Comparison of ENCODE assay signal across 7 mouse cellular contexts in genomic region chr2:73911175-73911700, GRCm38 (mm10). TPM values are rescaled to one million over a fixed set of nuclear protein-coding genes. Genes with fewer than 3 reads are reported as not detected.
DNase-seq lines count a peak whose midpoint lies in the region; ATAC-seq and TF ChIP-seq lines count a peak whose summit lies in the region.

TSS of gene Atp5g3 (minus strand) at chr2:73911326.

- peak within 1 kb of the TSS; percentile 97 for H3K9ac ChIP-seq in intestine, postnatal 0 days (ENCODE audit: low read depth, low read length)
- H3K9ac ChIP-seq in midbrain, embryonic 12.5 days (replicated peaks): peak within 1 kb of the TSS; percentile 99

- H3K36me3 ChIP-seq in intestine, postnatal 0 days (ENCODE audit: control insufficient read depth, insufficient read depth): peaks cover 27% of the 10 kb centered on the region
- peaks cover 27% of the 10 kb centered on the region for H3K36me3 ChIP-seq in midbrain, embryonic 12.5 days
- peaks cover 26% of the 10 kb centered on the region for H3K36me3 ChIP-seq in small intestine, adult 2 months (ENCODE audit: control insufficient read depth, insufficient read depth, low read length)

- WGBS in intestine, postnatal 0 days: under 1% methylated on average over 38 of the region's 38 CpGs
- WGBS in midbrain, embryonic 12.5 days: 1% methylated on average over 38 of the region's 38 CpGs
- under 1% methylated on average over 38 of the region's 38 CpGs for WGBS in small intestine, adult 2 months

- H3K27me3 ChIP-seq in intestine, postnatal 0 days (replicated peaks; ENCODE audit: control insufficient read depth, insufficient read depth, low read length): no peaks in the 10 kb centered on the region
- no peaks in the 10 kb centered on the region for H3K27me3 ChIP-seq in midbrain, embryonic 12.5 days
- no peaks in the 10 kb centered on the region for H3K27me3 ChIP-seq in small intestine, adult 2 months (ENCODE audit: control insufficient read depth, insufficient read depth, low read length)

- peak within 1 kb of the TSS; percentile 75 for H3K4me2 ChIP-seq in intestine, postnatal 0 days (replicated peaks; ENCODE audit: low read depth)
- peak within 1 kb of the TSS; percentile 78 for H3K4me2 ChIP-seq in midbrain, embryonic 12.5 days (replicated peaks)

- DNase-seq in adrenal gland, adult 8-10 months: peak; percentile 91
- DNase-seq in embryo, embryonic 9.5 days (ENCODE audit: extremely low spot score): peak; percentile 92
- peak; percentile 55 for DNase-seq in gonadal fat pad, adult 2 months (ENCODE audit: low read depth)
- DNase-seq in left cerebral cortex, postnatal 4 days: peak; percentile 92

- peak; percentile 81; the same call in 1 of the 2 replicates for TF ChIP-seq POLR2A in small intestine, adult 2 months (IDR thresholded peaks at IDR 0.05; ENCODE audit: low read depth, low read length)

- peak; percentile 91 for ATAC-seq in intestine, postnatal 0 days
- peak; percentile 92 for ATAC-seq in midbrain, embryonic 12.5 days (ENCODE audit: low FRiP score, low read depth)

- no peaks in the 10 kb centered on the region for H3K9me3 ChIP-seq in intestine, postnatal 0 days (ENCODE audit: control insufficient read depth)
- H3K9me3 ChIP-seq in midbrain, embryonic 12.5 days: no peaks in the 10 kb centered on the region

- peak within 1 kb of the TSS; percentile 96 for H3K27ac ChIP-seq in intestine, postnatal 0 days (ENCODE audit: low read depth, low read length)
- H3K27ac ChIP-seq in midbrain, embryonic 12.5 days (replicated peaks): peak within 1 kb of the TSS; percentile 90
- H3K27ac ChIP-seq in small intestine, adult 2 months (ENCODE audit: insufficient read depth, low read depth, low read length): peak within 1 kb of the TSS; percentile 90

- H3K4me1 ChIP-seq in intestine, postnatal 0 days (replicated peaks; ENCODE audit: control insufficient read depth, insufficient read depth, low read length): no peaks in the 10 kb centered on the region; the same call in 1 of the 2 replicates
- H3K4me1 ChIP-seq in midbrain, embryonic 12.5 days: peaks cover 8% of the 10 kb centered on the region; the same call in 1 of the 2 replicates
- peaks cover 4% of the 10 kb centered on the region; the same call in 1 of the 2 replicates for H3K4me1 ChIP-seq in small intestine, adult 2 months (ENCODE audit: control insufficient read depth, insufficient read depth, insufficient read length, low read length)

- peak within 1 kb of the TSS; percentile 74 for H3K4me3 ChIP-seq in intestine, postnatal 0 days (ENCODE audit: low read depth, low read length)
- peak within 1 kb of the TSS; percentile 99 for H3K4me3 ChIP-seq in midbrain, embryonic 12.5 days
- peak within 1 kb of the TSS; percentile 100 for H3K4me3 ChIP-seq in small intestine, adult 2 months (ENCODE audit: low read depth, low read length)

- TF ChIP-seq CTCF in intestine, postnatal 0 days (IDR thresholded peaks at IDR 0.05; ENCODE audit: low read depth): no peak
- TF ChIP-seq CTCF in small intestine, adult 2 months (IDR thresholded peaks at IDR 0.05; ENCODE audit: extremely low read depth, insufficient read length, insufficient replicate concordance, low read depth, low read length): no peak

- intact Hi-C loops in left cerebral cortex, postnatal 4 days (cut with DNase I): no loop called here

RNA-seq across cellular contexts. Expression of gene Atp5g3, which starts in this region (rescaled TPM):
- total RNA-seq in adrenal gland, adult 8-10 months (2022): 1,000 to 10,000 TPM in 1 of 4 experiments, 100 to 1,000 TPM in 3; 516 to 1,227 (median 754) TPM
- 519 and 656 TPM in 2 replicates for polyA plus RNA-seq in gonadal fat pad, adult 2 months (2012; rRNA removed)
- polyA plus RNA-seq in intestine, postnatal 0 days (2015; fragmentation: Nextera tagmentation; extraction: Ambion mirVana): 2,687 and 2,714 TPM in 2 replicates
- total RNA-seq in left cerebral cortex, postnatal 4 days (2021): 100 to 1,000 TPM; 514 to 519 TPM
- 697 and 747 TPM in 2 replicates for polyA plus RNA-seq in midbrain, embryonic 12.5 days (2016; fragmentation: Nextera tagmentation; extraction: Ambion mirVana)
- polyA plus RNA-seq in small intestine, adult 2 months (2012; rRNA removed): 672 and 1,043 TPM in 2 replicates

Comparison
In these comparisons a context has a peak if more than half of its experiments do, and no peak if none do; other contexts are left out.
1. Peak in every context shown above with its lines: DNase-seq, ATAC-seq, H3K4me3 ChIP-seq and H3K27ac ChIP-seq.